Comparison of ENCODE assay signal across 8 mouse cellular contexts in genomic region chr4:132842281-132842906, GRCm38 (mm10). TPM values are rescaled to one million over a fixed set of nuclear protein-coding genes. Genes with fewer than 3 reads are reported as not detected.
A peak's percentile ranks its signal among the peaks of the same experiment; 100 is the strongest.
DNase-seq lines count a peak whose midpoint lies in the region; ATAC-seq and TF ChIP-seq lines count a peak whose summit lies in the region.

No protein-coding gene starts in this region.

- peaks cover 13% of the 10 kb centered on the region for H3K36me3 ChIP-seq in liver, embryonic 16.5 days (ENCODE audit: control insufficient read depth, insufficient read depth)

- no peak for TF ChIP-seq CTCF in olfactory bulb, adult 2 months (IDR thresholded peaks at IDR 0.05; ENCODE audit: insufficient read depth, low read depth, low read length)

- ATAC-seq in liver, embryonic 16.5 days (ENCODE audit: low read depth), result peak; percentile 28; the same call in 1 of the 2 replicates

- no peaks in the 10 kb centered on the region for H3K27me3 ChIP-seq in liver, embryonic 16.5 days (ENCODE audit: control insufficient read depth, insufficient read depth, low read depth, low read length)

- H3K4me1 ChIP-seq in liver, embryonic 16.5 days (ENCODE audit: control insufficient read depth, low read depth, low read length), result peaks cover 15% of the 10 kb centered on the region
- H3K4me1 ChIP-seq in olfactory bulb, adult 2 months (ENCODE audit: control insufficient read depth, insufficient read depth, low read length), result no peaks in the 10 kb centered on the region

- H3K4me3 ChIP-seq in liver, embryonic 16.5 days (ENCODE audit: low read depth, low read length), result peak overlapping the region; percentile 78
- peak overlapping the region; percentile 86 for H3K4me3 ChIP-seq in olfactory bulb, adult 2 months (ENCODE audit: insufficient read depth, low read depth, low read length)

- H3K9me3 ChIP-seq in liver, embryonic 16.5 days (replicated peaks; ENCODE audit: control insufficient read depth, low read length), result no peaks in the 10 kb centered on the region

- TF ChIP-seq POLR2A in olfactory bulb, adult 2 months (IDR thresholded peaks at IDR 0.05; ENCODE audit: insufficient read depth, low read depth, low read length), result no peak

- peak overlapping the region; percentile 54 for H3K27ac ChIP-seq in liver, embryonic 16.5 days (ENCODE audit: low read length)
- no peak overlapping the region; the same call in 1 of the 2 replicates for H3K27ac ChIP-seq in olfactory bulb, adult 2 months (ENCODE audit: insufficient read depth, low read depth, low read length)

- WGBS in liver, embryonic 16.5 days (ENCODE audit: insufficient replicate concordance), result under 1% methylated on average over 30 of the region's 30 CpGs
- WGBS in olfactory bulb, adult 2 months, result under 1% methylated on average over 30 of the region's 30 CpGs

- peak overlapping the region; percentile 80 for H3K9ac ChIP-seq in liver, embryonic 16.5 days (ENCODE audit: low read depth, low read length)

- H3K4me2 ChIP-seq in liver, embryonic 16.5 days (ENCODE audit: low read depth, low read length), result peak overlapping the region; percentile 91

- peak; percentile 24 to 36 for DNase-seq in B cell, adult 2 months
- DNase-seq in MN1 (ENCODE audit: low spot score), result peak; percentile 71
- peak; percentile 44 to 50 for DNase-seq in cerebellum, postnatal 14 days
- DNase-seq in frontal cortex, postnatal 36 days (ENCODE audit: low spot score in 2 of 2), result peak; percentile 27 to 29
- DNase-seq in kidney, adult 9 months, result peak; percentile 14
- DNase-seq in thymus, postnatal 14 days, result peak; percentile 34

RNA-seq across cellular contexts. Expression of gene Ppp1r8, which starts 0.6 kb away (rescaled TPM):
- polyA plus RNA-seq in liver, embryonic 16.5 days (2015; fragmentation: Nextera tagmentation; extraction: Ambion mirVana), result 21.6 and 22.0 TPM in 2 replicates
- not detected in 2 replicates for polyA plus RNA-seq in olfactory bulb, adult 2 months (2012; ENCODE audit: insufficient read depth, insufficient read length, low replicate concordance, missing spikeins)

RNA-seq across cellular contexts. Expression of gene Stx12, which starts 41.9 kb away (rescaled TPM):
- polyA plus RNA-seq in liver, embryonic 16.5 days (2015; fragmentation: Nextera tagmentation; extraction: Ambion mirVana), result 15.0 and 17.1 TPM in 2 replicates
- not detected in 2 replicates for polyA plus RNA-seq in olfactory bulb, adult 2 months (2012; ENCODE audit: insufficient read depth, insufficient read length, low replicate concordance, missing spikeins)

RNA-seq across cellular contexts. Expression of gene Themis2, which starts 46.2 kb away (rescaled TPM):
- polyA plus RNA-seq in liver, embryonic 16.5 days (2015; fragmentation: Nextera tagmentation; extraction: Ambion mirVana), result 2.6 and 3.2 TPM in 2 replicates
- not detected in 2 replicates for polyA plus RNA-seq in olfactory bulb, adult 2 months (2012; ENCODE audit: insufficient read depth, insufficient read length, low replicate concordance, missing spikeins)

Comparison
In these comparisons a context has a peak if more than half of its experiments do, and no peak if none do; other contexts are left out.
1. DNase-seq: peak in every context shown above with its lines; median percentile 71 in MN1; 47 in cerebellum, postnatal 14 days; 34 in thymus, postnatal 14 days; 30 in B cell, adult 2 months; 28 in frontal cortex, postnatal 36 days; 14 in kidney, adult 9 months.
2. RNA of gene Ppp1r8, which starts 0.6 kb away (polyA plus RNA-seq): 21.6 to 22.0 TPM in liver, embryonic 16.5 days; not detected in olfactory bulb, adult 2 months; every median in the first group is over 10 times any median in the second.